Mouse (Mus musculus) midbrain, embryonic 11.5 days (tissue): Measurements from ENCODE around the gene Lsm2. TPM values are rescaled to one million over a fixed set of nuclear protein-coding genes. Genes with fewer than 3 reads are reported as not detected.
"Not testable (repeated sequence)": the region's sequence is repeated elsewhere in the genome, so short reads cannot be mapped to it uniquely, and the experiment has no call there.

ENCODE experiments used
- ATAC-seq: fragments of 200-750 bp; cut with Nextera tagmentation; 2 replicates; pipeline ENCODE4 v1.8.0; 2017; ENCODE audit warnings: moderate TSS enrichment, moderate library complexity; ENCODE audit not compliant: low FRiP score
- DNase-seq: peaks from one replicate; pipeline ENCODE4 v3.0.0; 2015; ENCODE audit warnings: low spot score; ENCODE audit errors: missing footprints
- H3K27ac ChIP-seq: fragments of 300-500 bp; sonication (generic); 2 replicates; pipeline ENCODE4 v1.5.1; 2014; ENCODE audit warnings: low read depth, low read length
- H3K27me3 ChIP-seq: fragments of 300-500 bp; sonication (generic); 2 replicates; pipeline ENCODE4 v1.6.1; 2014; ENCODE audit warnings: mild to moderate bottlenecking, low read length, moderate library complexity, mixed read lengths; ENCODE audit not compliant: control insufficient read depth, insufficient read depth
- H3K36me3 ChIP-seq: fragments of 300-500 bp; sonication (generic); 2 replicates; pipeline ENCODE4 v1.6.1; 2014; ENCODE audit warnings: mild to moderate bottlenecking, low read length, moderate library complexity, mixed read lengths; ENCODE audit not compliant: control insufficient read depth, insufficient read depth
- H3K4me1 ChIP-seq: fragments of 300-500 bp; sonication (generic); 2 replicates; pipeline ENCODE4 v1.6.1; 2014; ENCODE audit warnings: low read length; ENCODE audit not compliant: control insufficient read depth, insufficient read depth
- H3K4me2 ChIP-seq: fragments of 300-500 bp; sonication (generic); 2 replicates; pipeline ENCODE4 v1.6.1; 2014; ENCODE audit warnings: mild to moderate bottlenecking, moderate library complexity
- H3K4me3 ChIP-seq: fragments of 300-500 bp; sonication (generic); 2 replicates; pipeline ENCODE4 v1.5.1; 2014; ENCODE audit warnings: low read depth, low read length
- H3K9ac ChIP-seq: fragments of 300-500 bp; sonication (generic); 2 replicates; pipeline ENCODE4 v1.6.1; 2014; ENCODE audit warnings: low read length
- H3K9me3 ChIP-seq: fragments of 300-500 bp; sonication (generic); 2 replicates; pipeline ENCODE4 v1.6.1; 2016; ENCODE audit warnings: low read length; ENCODE audit not compliant: control insufficient read depth
- WGBS: fragments of 180-500 bp; shearing (Covaris S2); extraction: QIAGEN DNeasy Blood & Tissue Kit; methylation state at CpG from one replicate; pipeline ENCODE4 v1.1.7; 2014; 5-methylcytosine and 5-hydroxymethylcytosine counted together
- polyA plus RNA-seq: library from polyadenylated mRNA; unstranded; fragments of >200 nt; fragmentation: Nextera tagmentation; extraction: Ambion mirVana; gene quantifications from 2 replicates; pipeline ENCODE4 v1.2.1, GENCODE M21; 2014

Gene Lsm2
- polyA plus RNA-seq, 1 experiment from 2014 or later: 234 TPM

GRCm38 (mm10) chr17:35027277-35028068 is 45.8 kb downstream of the Lsm2 start, which contains the start of gene Sapcd1:
Sapcd1 (minus strand) TSS chr17:35028016.
- ATAC-seq: peak; percentile 64
- Histone ChIP-seq H3K4me3 (no peak within 1 kb of the TSS), H3K36me3 (no peaks in the 10 kb centered on the region), H3K27ac (peak within 1 kb of the TSS; percentile 64; the same call in 1 of the 2 replicates), H3K9me3 (no peaks in the 10 kb centered on the region), H3K27me3 (no peaks in the 10 kb centered on the region), H3K9ac (peak within 1 kb of the TSS; percentile 49; the same call in 1 of the 2 replicates), H3K4me1 (peaks cover 9% of the 10 kb centered on the region), H3K4me2 (peak within 1 kb of the TSS; percentile 28)
- 29% methylated on average over 13 of the region's 13 CpGs for WGBS
- DNase-seq: no peak

- H3K27me3 ChIP-seq: no peaks in the 10 kb centered on the region
- H3K27ac ChIP-seq: no peak overlapping the region
- 79% methylated on average over 2 of the region's 2 CpGs for WGBS
- no peaks in the 10 kb centered on the region for H3K36me3 ChIP-seq
- no peak for DNase-seq
- no peaks in the 10 kb centered on the region for H3K9me3 ChIP-seq
- H3K4me3 ChIP-seq: no peak overlapping the region
- H3K4me1 ChIP-seq: peaks cover 9% of the 10 kb centered on the region
- no peak for ATAC-seq
- H3K9ac ChIP-seq: no peak overlapping the region
- H3K4me2 ChIP-seq: no peak overlapping the region
These were observed 46.7 kb downstream of the Lsm2 start for GRCm38 (mm10) chr17:35028315-35028714.

GRCm38 (mm10) chr17:35029691-35030532 is 48.2 kb downstream of the Lsm2 start:
- Histone ChIP-seq H3K27me3 (no peaks in the 10 kb centered on the region), H3K9me3 (no peaks in the 10 kb centered on the region), H3K4me3 (no peak overlapping the region), H3K9ac (peak overlapping the region; percentile 27; the same call in 1 of the 2 replicates), H3K27ac (peak overlapping the region; percentile 35; the same call in 1 of the 2 replicates), H3K4me1 (peaks cover 9% of the 10 kb centered on the region), H3K4me2 (0 out of 2 replicates have a peak overlapping the region, but pooled peaks have one; percentile 8), H3K36me3 (no peaks in the 10 kb centered on the region)
- DNase-seq (no peak), ATAC-seq (peak; percentile 49)
- 31% methylated on average over 19 of the region's 19 CpGs for WGBS

- Histone ChIP-seq H3K27ac (no peak overlapping the region), H3K36me3 (no peaks in the 10 kb centered on the region), H3K9me3 (no peaks in the 10 kb centered on the region), H3K4me3 (no peak overlapping the region), H3K4me1 (peaks cover 9% of the 10 kb centered on the region), H3K27me3 (no peaks in the 10 kb centered on the region), H3K4me2 (no peak overlapping the region), H3K9ac (no peak overlapping the region)
- DNase-seq (no peak), ATAC-seq (no peak)
- 91% methylated on average over 11 of the region's 11 CpGs for WGBS
These were observed 49.6 kb downstream of the Lsm2 start for GRCm38 (mm10) chr17:35031272-35031671.

GRCm38 (mm10) chr17:35031880-35032279 is 50.2 kb downstream of the Lsm2 start:
- Histone ChIP-seq H3K9ac (no peak overlapping the region), H3K4me1 (peaks cover 9% of the 10 kb centered on the region), H3K9me3 (no peaks in the 10 kb centered on the region), H3K4me3 (no peak overlapping the region), H3K27ac (no peak overlapping the region), H3K27me3 (no peaks in the 10 kb centered on the region), H3K4me2 (no peak overlapping the region), H3K36me3 (no peaks in the 10 kb centered on the region)
- WGBS: 87% methylated on average over 7 of the region's 7 CpGs
- no peak for DNase-seq
- ATAC-seq: no peak

GRCm38 (mm10) chr17:35032323-35032870 is 50.7 kb downstream of the Lsm2 start:
- DNase-seq (no peak), ATAC-seq (no peak)
- Histone ChIP-seq H3K27me3 (no peaks in the 10 kb centered on the region), H3K9me3 (no peaks in the 10 kb centered on the region), H3K4me1 (peaks cover 6% of the 10 kb centered on the region), H3K27ac (no peak overlapping the region), H3K9ac (no peak overlapping the region), H3K4me3 (no peak overlapping the region), H3K4me2 (no peak overlapping the region), H3K36me3 (no peaks in the 10 kb centered on the region)
- 74% methylated on average over 8 of the region's 8 CpGs for WGBS

- not testable (repeated sequence) for ATAC-seq, H3K27me3 ChIP-seq, H3K4me1 ChIP-seq, H3K9ac ChIP-seq, H3K4me3 ChIP-seq, H3K9me3 ChIP-seq, H3K36me3 ChIP-seq, H3K4me2 ChIP-seq, DNase-seq, H3K27ac ChIP-seq
- 86% methylated on average over 1 of the region's 1 CpGs for WGBS
These were observed 52.0 kb downstream of the Lsm2 start for GRCm38 (mm10) chr17:35033703-35034102.

DNA sequence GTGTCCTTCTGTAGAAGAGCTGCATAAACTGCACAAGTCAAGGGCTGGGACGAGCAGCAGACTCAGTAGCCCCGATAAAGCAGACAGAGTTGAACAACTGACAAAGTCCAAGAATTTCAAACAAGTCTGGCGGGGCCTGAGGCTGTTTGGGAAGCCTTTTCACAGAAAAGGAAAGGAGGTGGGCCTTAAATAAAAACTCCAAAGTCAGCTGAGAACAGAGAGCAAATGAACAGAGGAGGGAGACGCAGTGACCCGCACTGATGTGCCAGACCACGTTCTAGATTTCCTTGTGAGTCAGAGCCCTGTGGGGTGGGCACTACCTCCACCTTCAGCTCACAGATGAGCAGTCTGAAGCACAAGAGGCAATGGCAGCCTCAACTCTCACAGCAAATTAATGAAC is 53.2 kb downstream of the Lsm2 start:
- 77% methylated on average over 6 of the region's 6 CpGs for WGBS
- no peak for ATAC-seq
- DNase-seq: no peak

More for the DNA sequence above, 53.2 kb downstream of the Lsm2 start:
- H3K4me2 ChIP-seq: no peak overlapping the region
- H3K27ac ChIP-seq: no peak overlapping the region
- H3K9me3 ChIP-seq: no peaks in the 10 kb centered on the region
- no peak overlapping the region for H3K4me3 ChIP-seq
- H3K36me3 ChIP-seq: no peaks in the 10 kb centered on the region
- no peaks in the 10 kb centered on the region; the same call in 1 of the 2 replicates for H3K4me1 ChIP-seq
- H3K27me3 ChIP-seq: no peaks in the 10 kb centered on the region
- no peak overlapping the region for H3K9ac ChIP-seq
